Mouse (Mus musculus) ES-Bruce4 (cell line): ENCODE data around the gene Prepl.

ENCODE experiments used
- CTCF ChIP-seq: IDR thresholded peaks from one replicate; pipeline ENCODE4 v1.8.1; 2011; ENCODE audit warnings: low read depth, low read length
- EP300 ChIP-seq: IDR thresholded peaks from 2 replicates; pipeline ENCODE4 v1.6.1; 2011; ENCODE audit warnings: low read depth, low read length; ENCODE audit not compliant: insufficient read depth

DNA sequence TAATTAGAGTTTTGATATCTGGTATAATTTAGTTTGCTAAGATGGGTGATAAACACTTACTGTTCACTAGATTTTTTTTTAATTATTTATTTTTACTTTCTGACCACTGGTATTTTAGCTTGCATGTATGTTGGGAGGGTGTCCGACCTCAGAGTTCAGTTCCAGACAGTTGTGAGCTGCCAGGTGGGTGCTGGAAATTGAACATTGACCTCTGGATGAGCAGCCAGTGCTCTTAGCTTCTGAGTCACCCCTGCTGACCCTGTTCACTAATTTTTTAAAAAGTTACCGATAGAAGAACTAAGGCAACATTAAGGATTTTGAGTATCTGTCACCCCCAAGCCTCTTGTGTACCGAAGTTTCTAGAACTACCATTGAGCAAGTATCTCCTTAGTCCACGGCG is 41.7 kb downstream of the Prepl start:
- TF ChIP-seq CTCF (no peak), EP300 (no peak)
